Mouse (Mus musculus) limb, embryonic 14.5 days (tissue): Measurements from ENCODE around the gene Hcn4. TPM values are rescaled to one million over a fixed set of nuclear protein-coding genes. Genes with fewer than 3 reads are reported as not detected.

Source experiments
- ATAC-seq: fragments of 200-750 bp; cut with Nextera tagmentation; 2 replicates; pipeline ENCODE4 v1.8.0; 2017; ENCODE audit warnings: low read depth, moderate number of reproducible peaks, moderate TSS enrichment; ENCODE audit not compliant: low FRiP score
- DNase-seq: peaks from one replicate; pipeline ENCODE4 v3.0.0-alpha.2; 2015; ENCODE audit warnings: low spot score
- H3K27ac ChIP-seq: fragments of 300-500 bp; sonication (generic); replicated peaks from 2 replicates; pipeline ENCODE4 v1.5.1; 2014; ENCODE audit warnings: low read depth, mild to moderate bottlenecking, low read length, moderate library complexity, mixed read lengths
- H3K27me3 ChIP-seq: fragments of 300-500 bp; sonication (generic); 2 replicates; pipeline ENCODE4 v1.6.1; 2014; ENCODE audit warnings: low read length, mixed read lengths; ENCODE audit not compliant: control insufficient read depth, insufficient read depth
- H3K36me3 ChIP-seq: fragments of 300-500 bp; sonication (generic); 2 replicates; pipeline ENCODE4 v1.6.1; 2014; ENCODE audit warnings: mild to moderate bottlenecking, low read length, moderate library complexity, mixed read lengths; ENCODE audit not compliant: control insufficient read depth, insufficient read depth
- H3K4me1 ChIP-seq: fragments of 300-500 bp; sonication (generic); 2 replicates; pipeline ENCODE4 v1.6.1; 2014; ENCODE audit warnings: antibody characterized with exemption, low read length, mixed read lengths; ENCODE audit not compliant: control insufficient read depth, insufficient read depth
- H3K4me2 ChIP-seq: fragments of 300-500 bp; sonication (generic); replicated peaks from 2 replicates; pipeline ENCODE4 v1.6.1; 2014; ENCODE audit warnings: low read depth, mild to moderate bottlenecking, low read length, moderate library complexity; ENCODE audit not compliant: severe bottlenecking
- H3K4me3 ChIP-seq: fragments of 300-500 bp; sonication (generic); replicated peaks from 2 replicates; pipeline ENCODE4 v1.5.1; 2014; ENCODE audit warnings: low read length
- H3K9ac ChIP-seq: fragments of 300-500 bp; sonication (generic); 2 replicates; pipeline ENCODE4 v1.6.1; 2014; ENCODE audit warnings: mild to moderate bottlenecking, low read depth, low read length, moderate library complexity; ENCODE audit not compliant: severe bottlenecking
- H3K9me3 ChIP-seq: fragments of 300-500 bp; sonication (generic); 2 replicates; pipeline ENCODE4 v1.6.1; 2016; ENCODE audit warnings: low read length; ENCODE audit not compliant: control insufficient read depth
- POLR2A ChIP-seq: fragments of 200-500 bp; IDR thresholded peaks from 2 replicates; pipeline ENCODE4 v1.8.0; 2012; ENCODE audit warnings: inconsistent platforms, mild to moderate bottlenecking, moderate library complexity, borderline replicate concordance; ENCODE audit not compliant: insufficient read depth, insufficient read length; ENCODE audit errors: extremely low read depth
- WGBS: fragments of 180-500 bp; shearing (Covaris S2); extraction: QIAGEN DNeasy Blood & Tissue Kit; methylation state at CpG from one replicate; pipeline ENCODE4 v1.1.7; 2014; 5-methylcytosine and 5-hydroxymethylcytosine counted together
- polyA plus RNA-seq, 2 experiments: library from polyadenylated mRNA; depleted of rRNA in 1 of 2; stranded (reverse) in 1 of 2; unstranded in 1 of 2; fragments of >200 nt; fragmentation: Nextera tagmentation in 1 of 2; extraction: Ambion mirVana in 1 of 2; gene quantifications; 2 replicates each; pipeline versions ENCODE4 v1.2.1 to v1.2.3; 2012 to 2014

The Hcn4 gene
- polyA plus RNA-seq, 2 experiments: 0.25 to 1.2 TPM

GRCm38 (mm10) chr9:58871141-58871540 is 47.9 kb downstream of the Hcn4 start:
- Histone ChIP-seq H3K9me3 (no peaks in the 10 kb centered on the region), H3K4me3 (no peak overlapping the region), H3K27me3 (no peaks in the 10 kb centered on the region), H3K4me2 (no peak overlapping the region), H3K4me1 (no peaks in the 10 kb centered on the region), H3K9ac (no peak overlapping the region), H3K36me3 (peaks cover 23% of the 10 kb centered on the region), H3K27ac (no peak overlapping the region)
- no peak for DNase-seq
- 79% methylated on average over 10 of the region's 10 CpGs for WGBS
- TF ChIP-seq POLR2A: no peak
- ATAC-seq: no peak

- Histone ChIP-seq H3K4me2 (no peak overlapping the region), H3K9me3 (no peaks in the 10 kb centered on the region), H3K36me3 (peaks cover 47% of the 10 kb centered on the region), H3K9ac (no peak overlapping the region), H3K27ac (no peak overlapping the region), H3K27me3 (no peaks in the 10 kb centered on the region), H3K4me1 (no peaks in the 10 kb centered on the region), H3K4me3 (no peak overlapping the region)
- TF ChIP-seq POLR2A: 0 out of 2 replicates have a peak, but pooled peaks have one; percentile 17
- DNase-seq (peak; percentile 75), ATAC-seq (no peak)
- 38% methylated on average over 10 of the region's 10 CpGs for WGBS
These were observed 50.5 kb downstream of the Hcn4 start for GRCm38 (mm10) chr9:58873541-58874324.

- WGBS: 78% methylated on average over 4 of the region's 4 CpGs
- Histone ChIP-seq H3K27me3 (no peaks in the 10 kb centered on the region), H3K4me2 (no peak overlapping the region), H3K4me3 (no peak overlapping the region), H3K9me3 (no peaks in the 10 kb centered on the region), H3K9ac (no peak overlapping the region), H3K27ac (no peak overlapping the region), H3K4me1 (no peaks in the 10 kb centered on the region), H3K36me3 (peaks cover 51% of the 10 kb centered on the region)
- DNase-seq (no peak), ATAC-seq (no peak)
- no peak for TF ChIP-seq POLR2A
These were observed 51.1 kb downstream of the Hcn4 start for GRCm38 (mm10) chr9:58874354-58874753.

- no peaks in the 10 kb centered on the region for H3K27me3 ChIP-seq
- ATAC-seq (no peak), DNase-seq (no peak)
- H3K36me3 ChIP-seq: peaks cover 60% of the 10 kb centered on the region
- no peak overlapping the region for H3K4me3 ChIP-seq
- H3K27ac ChIP-seq: no peak overlapping the region
- no peak for TF ChIP-seq POLR2A
- H3K4me1 ChIP-seq: no peaks in the 10 kb centered on the region
- H3K9ac ChIP-seq: no peak overlapping the region
- WGBS: 93% methylated on average over 6 of the region's 6 CpGs
- H3K9me3 ChIP-seq: no peaks in the 10 kb centered on the region
- no peak overlapping the region for H3K4me2 ChIP-seq
These were observed 52.2 kb downstream of the Hcn4 start for GRCm38 (mm10) chr9:58875439-58875838.

- peaks cover 75% of the 10 kb centered on the region for H3K36me3 ChIP-seq
- no peak for TF ChIP-seq POLR2A
- WGBS: 84% methylated on average over 6 of the region's 6 CpGs
These were observed 53.9 kb downstream of the Hcn4 start for GRCm38 (mm10) chr9:58876946-58877625.

More at GRCm38 (mm10) chr9:58876946-58877625, 53.9 kb downstream of the Hcn4 start:
- no peak overlapping the region for H3K9ac ChIP-seq
- H3K9me3 ChIP-seq: no peaks in the 10 kb centered on the region
- H3K4me3 ChIP-seq: no peak overlapping the region
- no peak overlapping the region for H3K27ac ChIP-seq
- H3K27me3 ChIP-seq: no peaks in the 10 kb centered on the region
- DNase-seq: no peak
- H3K4me1 ChIP-seq: no peaks in the 10 kb centered on the region
- no peak overlapping the region for H3K4me2 ChIP-seq
- no peak for ATAC-seq
